Mouse (Mus musculus) pancreas, adult 10 weeks (tissue): ENCODE measurements around the gene Bckdha. TPM values are rescaled to one million over a fixed set of nuclear protein-coding genes. Genes with fewer than 3 reads are reported as not detected.

Experiments used
- polyA plus RNA-seq: library from polyadenylated mRNA; stranded (reverse); fragments of 350-450 nt; fragmentation: Illumina TruSeq; extraction: RNeasy Lipid Tissue Mini Kit (QIAGEN cat#74804); gene quantifications from one replicate; pipeline ENCODE4 v1.2.3, GENCODE M21; 2015; ENCODE audit warnings: low read depth, low replicate concordance; ENCODE audit not compliant: insufficient read depth

The Bckdha gene
- polyA plus RNA-seq = 34.9 TPM

DNA sequence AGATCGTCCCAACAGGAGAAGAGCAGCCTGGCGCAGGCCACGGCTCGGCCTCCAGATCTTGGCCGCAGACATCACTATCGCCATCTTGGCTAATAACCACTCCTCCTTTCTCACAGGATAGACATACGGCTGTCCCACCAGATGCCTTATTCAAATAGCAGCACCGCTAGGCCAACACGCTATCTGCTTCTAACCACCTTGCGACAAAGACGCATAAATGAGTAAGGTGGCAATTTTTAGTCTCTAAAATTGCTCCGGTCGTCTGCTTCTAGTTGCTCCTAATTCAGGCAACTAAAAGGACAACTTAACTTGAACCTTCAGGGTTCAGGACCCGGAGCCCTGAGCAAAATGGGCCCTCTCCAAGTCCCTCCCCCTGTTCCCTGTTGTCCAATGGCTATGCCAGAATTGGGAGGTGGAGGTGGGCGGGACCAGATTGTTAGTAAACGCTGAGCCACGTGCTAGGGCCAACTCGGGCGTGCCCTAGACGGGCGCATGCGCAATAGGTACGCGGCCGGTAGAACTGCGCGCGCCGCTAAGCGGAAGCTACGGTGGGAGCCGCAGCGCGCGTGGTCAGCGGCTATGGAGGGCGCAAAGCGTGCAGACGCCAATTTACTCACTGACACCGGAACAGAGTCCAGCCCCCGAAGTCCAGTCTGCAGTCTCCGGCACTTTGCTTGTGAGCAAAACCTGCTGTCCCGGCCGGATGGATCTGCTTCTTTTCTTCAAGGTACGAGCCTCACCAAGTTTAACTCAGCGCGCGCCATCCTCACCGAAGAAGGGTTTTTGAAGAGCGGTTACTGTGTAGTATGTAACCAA, at the start of gene Bckdha, which contains the start of gene Exosc5:
Bckdha (minus strand) TSS at position 325 of the 816 bp plus-strand sequence.
Exosc5 (plus strand) TSS at position 508 of the 816 bp plus-strand sequence.

DNA sequence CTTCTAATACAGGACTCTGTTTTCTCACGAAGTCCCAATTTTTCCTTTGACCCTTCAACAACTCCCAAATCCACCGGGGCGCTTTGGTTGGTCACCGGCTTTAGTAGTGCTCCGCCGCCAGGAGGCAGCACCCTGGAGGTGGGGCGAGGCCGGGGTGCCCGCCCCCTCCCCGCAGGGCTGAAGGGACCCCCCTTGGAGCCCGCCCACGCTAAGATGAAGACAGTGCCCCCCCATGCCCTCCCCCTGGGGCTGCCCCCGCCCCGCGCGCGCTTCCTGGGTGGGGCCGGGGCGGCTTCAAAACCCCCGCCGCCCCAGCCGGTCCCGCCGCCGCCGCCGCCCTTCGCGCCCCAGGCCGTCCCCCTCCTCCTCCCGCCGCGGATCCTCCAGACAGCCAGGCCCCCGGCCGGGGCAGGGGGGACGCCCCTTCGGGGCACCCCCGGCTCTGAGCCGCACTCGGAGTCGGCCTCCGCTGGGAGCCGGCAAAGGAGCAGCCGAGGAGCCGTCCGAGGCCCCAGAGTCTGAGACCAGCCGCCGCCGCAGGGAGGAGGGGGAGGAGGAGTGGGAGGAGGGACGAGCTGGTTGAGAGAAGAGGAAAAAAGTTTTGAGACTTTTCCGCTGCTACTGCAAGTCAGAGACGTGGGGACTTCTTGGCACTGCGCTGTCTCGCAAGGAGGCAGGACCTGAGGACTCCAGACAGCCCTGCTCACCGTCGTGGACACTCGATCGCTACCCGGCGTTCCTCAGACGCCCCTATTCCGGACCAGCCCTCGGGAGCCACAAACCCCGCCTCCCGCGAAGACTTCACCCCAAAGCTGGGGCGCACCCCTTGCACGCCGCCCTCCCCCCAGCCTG, 28.1 kb upstream of the Bckdha start, which contains the start of gene Tgfb1:
Tgfb1 (plus strand) TSS at position 323 of the 852 bp plus-strand sequence.

DNA sequence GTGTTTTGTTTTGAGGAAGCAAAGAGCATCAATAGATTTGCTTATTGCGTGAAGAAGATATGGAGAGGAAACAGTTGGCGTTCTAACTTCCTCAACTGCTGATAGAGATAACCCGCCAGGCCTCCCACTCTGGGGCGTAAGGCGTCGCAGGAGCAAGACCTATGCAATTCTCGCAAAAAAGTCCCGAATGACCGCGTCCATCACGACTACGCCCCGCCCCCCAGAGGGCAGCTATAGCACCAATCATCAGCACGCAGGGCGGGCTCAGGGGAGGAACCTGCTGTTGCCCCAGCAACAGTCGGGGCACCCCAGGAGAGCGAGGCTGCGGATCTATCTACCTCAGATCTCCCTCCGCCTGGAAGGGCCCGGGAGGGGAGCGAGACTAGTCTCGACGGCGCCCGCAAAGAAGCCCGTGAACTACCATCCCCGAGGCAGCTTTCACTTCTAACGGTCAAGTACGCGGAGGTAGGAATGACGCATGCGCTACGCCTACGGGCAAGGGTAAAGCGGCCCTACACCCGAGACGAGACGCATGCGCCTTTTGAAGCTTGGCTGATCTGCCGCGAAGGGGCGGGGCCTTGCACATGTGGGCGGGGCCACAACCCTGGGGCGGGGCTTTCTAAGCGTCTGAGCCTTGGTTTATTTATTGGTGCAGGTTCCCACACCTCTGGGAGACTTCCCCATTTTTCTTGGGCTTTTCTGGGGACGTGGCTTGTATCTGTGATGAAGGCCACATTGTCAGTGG, 21.9 kb upstream of the Bckdha start, which contains the start of gene B9d2:
B9d2 (plus strand) TSS at position 267 of the 745 bp plus-strand sequence.

DNA sequence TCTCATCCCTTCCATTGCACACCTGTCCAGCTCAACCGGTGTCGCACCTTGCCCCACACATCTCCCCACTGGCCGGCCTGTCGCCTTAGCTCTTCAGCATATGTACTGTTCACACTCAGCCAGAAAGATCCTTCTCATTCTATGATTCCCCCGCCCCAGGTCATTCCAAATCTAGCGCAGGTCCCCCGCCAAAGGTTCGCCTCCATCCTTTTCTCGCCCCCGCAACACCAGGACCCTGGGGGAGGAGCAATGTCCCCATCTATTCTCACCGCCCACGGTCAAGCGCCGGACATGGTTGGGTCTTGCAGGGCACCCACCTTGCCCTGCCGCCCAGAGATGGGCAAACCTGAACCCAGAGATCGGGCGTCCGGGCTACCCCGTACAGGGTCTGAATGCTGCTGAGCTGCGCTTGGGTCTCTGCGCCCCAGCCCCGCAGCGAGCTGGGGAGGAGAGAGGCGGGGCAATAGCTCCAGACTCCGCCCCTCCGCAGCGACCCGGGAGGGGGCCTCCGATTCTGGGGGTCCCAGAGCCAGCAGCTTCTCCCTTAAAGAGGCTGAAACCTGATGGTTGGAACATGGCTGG, 16.0 kb upstream of the Bckdha start, which contains the start of gene Tmem91:
Tmem91 (minus strand) TSS at position 448 of the 582 bp plus-strand sequence.

DNA sequence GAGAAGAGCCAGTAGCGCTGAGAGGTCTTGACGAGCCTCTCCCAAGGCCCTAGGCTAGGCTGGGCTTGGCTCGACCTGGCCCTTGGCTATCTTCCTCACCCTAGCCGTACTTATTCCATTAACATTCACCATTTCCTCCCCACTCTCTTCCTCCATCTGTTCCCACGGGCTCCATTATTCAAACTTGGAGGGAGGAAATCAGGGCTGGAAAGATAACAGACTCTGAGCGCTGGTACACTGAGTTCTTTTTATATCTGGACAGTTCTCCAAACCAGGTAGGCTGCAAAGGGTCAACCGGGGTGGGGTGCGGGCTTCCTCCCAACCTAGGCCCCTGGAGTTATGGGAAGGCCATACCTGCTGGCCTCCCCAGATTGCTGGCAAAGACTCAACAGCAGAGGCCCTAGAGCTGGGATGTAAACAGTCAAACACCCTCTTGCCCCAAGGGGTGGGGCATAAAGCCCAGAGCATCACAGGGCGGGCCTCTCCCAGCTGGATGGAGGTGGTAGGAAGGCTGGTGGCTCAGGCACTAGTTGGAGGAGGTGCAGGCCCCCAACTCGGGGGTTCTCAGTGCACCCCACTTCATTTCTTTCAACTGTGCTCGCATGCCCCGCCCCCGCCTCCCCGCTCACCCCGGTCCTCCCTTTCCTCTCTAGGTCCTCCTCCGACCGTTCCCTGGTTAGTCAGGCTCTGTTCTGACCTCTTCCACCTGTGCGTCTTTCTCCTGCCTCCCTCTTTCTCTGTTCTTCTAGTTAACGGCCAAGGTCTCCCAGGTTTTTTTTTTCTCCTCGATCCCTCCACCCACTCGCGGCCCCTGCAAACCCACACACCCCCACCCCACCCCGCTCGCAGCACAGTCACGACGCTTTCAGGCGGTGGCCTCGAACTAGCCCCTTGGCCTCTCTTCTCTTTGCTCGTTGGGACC, 32.0 kb downstream of the Bckdha start, which contains the start of gene B3gnt8:
B3gnt8 (plus strand) TSS at position 146 of the 922 bp plus-strand sequence.

DNA sequence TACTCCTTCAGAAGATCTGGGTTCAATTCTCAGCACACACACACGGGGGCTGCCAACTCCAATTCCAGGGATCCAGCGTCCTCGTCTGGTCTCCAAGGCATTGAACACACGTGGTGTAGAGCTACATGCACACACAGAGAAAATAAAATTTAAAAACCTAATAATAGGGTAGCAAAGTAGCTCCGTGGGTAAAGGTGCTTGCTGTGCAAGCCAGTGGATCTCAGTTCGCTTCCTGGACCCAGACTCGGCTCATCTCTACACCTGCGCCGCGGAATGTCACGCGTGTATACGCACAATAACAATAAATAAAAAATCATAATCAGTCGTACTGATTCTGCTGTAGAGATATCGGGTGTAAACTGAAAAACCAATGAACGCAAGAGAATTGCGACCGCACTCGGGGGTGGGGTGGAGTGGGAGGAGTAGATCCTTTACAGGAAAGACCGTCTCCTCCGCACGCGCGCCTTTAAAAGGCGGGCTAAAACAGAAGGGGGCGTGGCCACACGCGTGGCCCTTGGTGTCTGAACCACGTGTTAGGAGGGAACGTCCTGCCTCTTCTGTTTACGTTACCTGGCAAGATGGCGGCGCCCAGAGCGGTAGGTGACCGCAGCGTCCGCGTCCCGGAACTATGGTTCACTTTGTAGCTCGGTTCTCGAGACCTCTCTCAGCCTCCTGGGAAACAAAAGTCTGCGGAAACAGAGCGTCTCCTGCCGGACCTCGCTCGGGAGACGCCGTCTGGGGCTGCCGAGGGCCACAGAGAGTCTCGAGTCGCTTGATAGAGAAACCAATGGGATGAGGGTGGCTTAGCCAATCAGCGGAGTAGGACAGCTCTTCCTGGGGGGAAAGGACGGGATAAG, 39.7 kb downstream of the Bckdha start, which contains the start of gene Dmac2:
Dmac2 (plus strand) TSS at position 550 of the 857 bp plus-strand sequence.

DNA sequence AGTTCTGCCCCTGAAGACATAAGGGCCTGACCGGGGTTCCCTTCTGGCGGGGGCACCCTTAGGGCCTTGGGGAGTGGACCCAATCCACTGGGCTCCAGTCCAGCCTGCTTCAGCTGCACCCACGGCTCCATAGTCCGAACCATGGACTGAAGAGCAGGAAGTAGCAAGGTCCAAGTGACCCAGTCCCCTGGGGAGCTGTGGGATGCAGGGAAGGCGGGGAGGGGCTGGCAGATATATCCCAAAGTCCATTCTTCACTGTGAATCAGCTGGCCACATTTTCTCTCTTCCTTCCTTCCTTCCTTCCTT, 43.1 kb downstream of the Bckdha start, which contains the start of gene Erich4:
Erich4 (minus strand) TSS at position 187 of the 306 bp plus-strand sequence.

Other genes starting within 250 kb of the Bckdha start
- not detected for gene Cxcl17, start 246.1 kb downstream of the Bckdha start, polyA plus RNA-seq
- gene Ceacam1, start 181.4 kb downstream of the Bckdha start, polyA plus RNA-seq = 10.8 TPM
- not detected for gene Ceacam2, start 119.1 kb downstream of the Bckdha start, polyA plus RNA-seq
- not detected for gene Erich4, start 43.1 kb downstream of the Bckdha start, polyA plus RNA-seq
- gene Dmac2, start 39.6 kb downstream of the Bckdha start, polyA plus RNA-seq = 14.6 TPM
- 1.2 TPM for gene B3gnt8, start 32.3 kb downstream of the Bckdha start, polyA plus RNA-seq
- gene Exosc5, start 183 bp upstream of the Bckdha start, polyA plus RNA-seq = 14.8 TPM
- not detected for gene Tmem91, start 16.2 kb upstream of the Bckdha start, polyA plus RNA-seq
- gene B9d2, start 21.8 kb upstream of the Bckdha start, polyA plus RNA-seq = 5.2 TPM
- 9.3 TPM for gene Tgfb1, start 28.0 kb upstream of the Bckdha start, polyA plus RNA-seq
- 13.9 TPM for gene Ccdc97, start 60.1 kb upstream of the Bckdha start, polyA plus RNA-seq
- gene Hnrnpul1, start 95.8 kb upstream of the Bckdha start, polyA plus RNA-seq = 15.3 TPM
- 25.0 TPM for gene Axl, start 129.7 kb upstream of the Bckdha start, polyA plus RNA-seq
- gene Cyp2s1, start 157.9 kb upstream of the Bckdha start, polyA plus RNA-seq = 7.6 TPM
- gene Cyp2b10, start 238.6 kb upstream of the Bckdha start, polyA plus RNA-seq = not detected